Mouse (Mus musculus): ENCODE measurements around the gene Olfr1357.
A peak's percentile ranks its signal among the peaks of the same experiment; 100 is the strongest.

Gene Olfr1357

GRCm38 (mm10) chr10:78581121-78581520 is 36.8 kb downstream of the Olfr1357 start:
- DNase-seq (ENCODE audit: low spot score in 2 of 2), result no peak

GRCm38 (mm10) chr10:78578204-78578603 is 39.7 kb downstream of the Olfr1357 start:
- no peak for DNase-seq (ENCODE audit: low spot score in 2 of 2)

GRCm38 (mm10) chr10:78576435-78577184 is 41.3 kb downstream of the Olfr1357 start:
- no peak for DNase-seq (ENCODE audit: low spot score in 2 of 2)

GRCm38 (mm10) chr10:78575690-78576089 is 42.2 kb downstream of the Olfr1357 start:
- no peak for DNase-seq (ENCODE audit: low spot score in 2 of 2)

GRCm38 (mm10) chr10:78575105-78575632 is 42.7 kb downstream of the Olfr1357 start:
- no peak for DNase-seq (ENCODE audit: low spot score in 2 of 2)

GRCm38 (mm10) chr10:78574250-78575104 is 43.4 kb downstream of the Olfr1357 start, which contains the start of gene Ilvbl:
Gene Ilvbl, plus strand, starts transcription at chr10:78574346.
- peak; percentile 91 to 93 for DNase-seq (ENCODE audit: low spot score in 2 of 2)

GRCm38 (mm10) chr10:78573226-78573625 is 44.6 kb downstream of the Olfr1357 start:
- no peak for DNase-seq (ENCODE audit: low spot score in 2 of 2)

GRCm38 (mm10) chr10:78570897-78571296 is 47.0 kb downstream of the Olfr1357 start:
- no peak for DNase-seq (ENCODE audit: low spot score in 2 of 2)

GRCm38 (mm10) chr10:78570416-78570815 is 47.5 kb downstream of the Olfr1357 start:
- DNase-seq (ENCODE audit: low spot score in 2 of 2), result no peak

- no peak for DNase-seq (ENCODE audit: low spot score in 2 of 2)
Measured at GRCm38 (mm10) chr10:78569686-78570085, 48.2 kb downstream of the Olfr1357 start.

- no peak for DNase-seq (ENCODE audit: low spot score in 2 of 2)
Measured at GRCm38 (mm10) chr10:78569191-78569590, 48.7 kb downstream of the Olfr1357 start.

- no peak for DNase-seq (ENCODE audit: low spot score in 2 of 2)
Measured at GRCm38 (mm10) chr10:78565070-78565469, 52.8 kb downstream of the Olfr1357 start.
